Mouse (Mus musculus): ENCODE results near the gene Zfp958.

DNA sequence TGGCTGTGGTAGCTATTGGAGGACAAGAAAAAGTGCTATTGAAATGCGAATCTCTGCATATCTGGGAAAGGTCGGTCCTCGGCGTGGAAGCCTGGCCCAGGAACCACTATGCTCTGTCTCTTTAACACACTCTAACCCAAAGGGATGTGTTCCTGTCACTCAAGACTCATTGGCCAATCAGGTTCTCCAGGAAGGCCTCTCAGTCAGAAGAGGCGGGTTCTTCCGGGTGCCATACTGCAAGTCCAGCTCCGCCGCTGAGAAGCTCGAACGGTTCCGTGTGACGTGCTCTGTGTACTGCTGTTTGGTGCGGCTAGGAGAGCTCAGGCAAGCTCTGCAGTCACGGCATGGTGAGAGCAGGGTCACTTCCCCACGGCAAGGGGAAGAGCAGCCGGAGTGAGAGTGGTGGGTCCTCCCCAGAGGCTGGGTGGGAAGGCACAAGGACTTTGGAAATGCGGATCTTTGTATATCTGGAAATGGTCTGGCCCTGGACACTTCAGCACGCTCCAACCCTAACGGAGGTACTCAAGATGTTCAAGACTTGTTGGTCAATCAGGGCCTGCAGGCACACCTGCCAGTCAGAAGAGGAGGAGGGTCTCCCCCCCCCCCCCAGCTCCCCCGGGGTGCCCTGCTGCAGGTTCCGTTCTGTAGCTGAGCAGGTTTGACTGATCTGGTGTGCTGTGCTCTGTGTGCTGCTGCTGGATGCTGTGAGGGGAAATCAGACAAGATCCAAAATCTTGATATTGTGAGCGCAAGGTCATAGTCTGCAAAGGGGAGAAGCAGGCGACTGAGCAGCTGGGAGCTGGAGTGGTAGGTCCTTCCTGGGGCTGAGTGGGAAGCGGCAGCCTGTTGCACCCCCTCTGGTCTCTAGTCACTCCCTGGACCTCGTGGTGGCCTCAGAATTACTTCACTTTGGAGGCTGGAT, at the start of gene Zfp958:
- no peak for TF ChIP-seq POLR2A (IDR thresholded peaks at IDR 0.05; ENCODE audit: borderline replicate concordance, low read depth, low read length)
- no peak for TF ChIP-seq CTCF (IDR thresholded peaks at IDR 0.05; ENCODE audit: low read depth, low read length)
